Comparison of ENCODE assay signal across 8 mouse cellular contexts in the genomic region with DNA sequence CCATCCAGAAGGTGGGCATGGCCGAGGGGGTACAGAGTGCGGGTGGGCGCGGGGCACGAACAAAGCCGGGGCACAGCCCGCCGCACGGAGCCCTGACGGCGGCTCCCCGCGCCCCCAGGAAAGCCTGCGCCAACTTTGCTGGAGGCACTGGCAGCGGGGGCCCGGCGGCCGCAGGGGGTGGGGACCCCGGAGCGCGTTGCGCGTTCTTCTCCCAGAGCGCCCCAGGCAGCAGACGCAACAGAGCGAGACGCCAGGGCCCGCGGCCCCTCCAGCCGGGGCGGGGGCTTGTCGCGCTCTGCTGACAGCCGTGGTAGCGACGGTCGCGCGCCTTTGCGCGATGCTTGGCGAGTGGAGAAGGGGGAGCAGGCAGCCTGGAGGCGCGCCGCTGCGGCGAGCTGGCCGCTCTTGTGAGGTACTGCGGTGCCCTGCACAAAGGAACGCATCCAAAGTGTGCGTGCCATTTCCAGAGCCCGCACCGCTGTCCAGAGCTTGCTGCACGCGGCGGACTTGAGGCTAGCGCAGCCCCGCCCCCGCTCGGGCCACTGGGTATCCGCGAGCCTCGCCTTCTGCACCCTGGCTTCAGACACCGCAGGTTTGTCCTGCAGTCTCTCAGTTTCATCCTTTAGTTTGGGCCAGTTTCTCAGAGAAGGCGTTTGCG. TPM values are rescaled to one million over a fixed set of nuclear protein-coding genes. Genes with fewer than 3 reads are reported as not detected.
DNase-seq lines count a peak whose midpoint lies in the region; ATAC-seq and TF ChIP-seq lines count a peak whose summit lies in the region.

No protein-coding gene starts in this region.

- under 1% methylated on average over 60 of the region's 66 CpGs for WGBS in kidney, embryonic 16.5 days
- WGBS in liver, embryonic 12.5 days (ENCODE audit: insufficient replicate concordance) = under 1% methylated on average over 56 of the region's 66 CpGs
- under 1% methylated on average over 61 of the region's 66 CpGs for WGBS in stomach, postnatal 0 days

- peak overlapping the region; percentile 98 for H3K27ac ChIP-seq in cortical plate, adult 2 months (ENCODE audit: insufficient read depth, low read length)
- H3K27ac ChIP-seq in kidney, embryonic 16.5 days (ENCODE audit: low read length) = peak overlapping the region; percentile 92
- H3K27ac ChIP-seq in liver, embryonic 12.5 days = peak overlapping the region; percentile 92
- peak overlapping the region; percentile 94 for H3K27ac ChIP-seq in stomach, postnatal 0 days (replicated peaks)

- no peak for TF ChIP-seq CTCF in cortical plate, adult 2 months (IDR thresholded peaks at IDR 0.05; ENCODE audit: extremely low read depth, insufficient read depth, low read length)
- TF ChIP-seq CTCF in stomach, postnatal 0 days (IDR thresholded peaks at IDR 0.05; ENCODE audit: low read depth) = no peak

- peak overlapping the region; percentile 91 for H3K4me2 ChIP-seq in kidney, embryonic 16.5 days (replicated peaks; ENCODE audit: low read depth, low read length)
- H3K4me2 ChIP-seq in liver, embryonic 12.5 days = peak overlapping the region; percentile 97
- peak overlapping the region; percentile 97 for H3K4me2 ChIP-seq in stomach, postnatal 0 days (replicated peaks; ENCODE audit: low read depth)

- DNase-seq in 3T3-L1 (ENCODE audit: low read depth, low spot score) (peak; percentile 59), R1 (ENCODE audit: low read depth, low spot score) (peak; percentile 79)
- peak; percentile 15 to 32 for DNase-seq in gastrocnemius, postnatal 36 days
- DNase-seq in natural killer cell, adult 2 months (ENCODE audit: low spot score in 2 of 2) = peak; percentile 18 to 44
- DNase-seq in stomach, postnatal 0 days (ENCODE audit: low spot score) = peak; percentile 74

- H3K4me3 ChIP-seq in cortical plate, adult 2 months (ENCODE audit: insufficient read depth, low read length) = peak overlapping the region; percentile 97
- peak overlapping the region; percentile 98 for H3K4me3 ChIP-seq in kidney, embryonic 16.5 days (ENCODE audit: low read length)
- peak overlapping the region; percentile 96 for H3K4me3 ChIP-seq in liver, embryonic 12.5 days
- H3K4me3 ChIP-seq in stomach, postnatal 0 days (ENCODE audit: low read depth, low read length) = peak overlapping the region; percentile 94

- H3K9ac ChIP-seq in kidney, embryonic 16.5 days (replicated peaks; ENCODE audit: low read length) = peak overlapping the region; percentile 93
- peak overlapping the region; percentile 90 for H3K9ac ChIP-seq in liver, embryonic 12.5 days
- peak overlapping the region; percentile 88 for H3K9ac ChIP-seq in stomach, postnatal 0 days (ENCODE audit: low read length)

- intact Hi-C loops in gastrocnemius, postnatal 36 days (cut with DNase I) = loop anchor here (5.0 kb wide), 1 partner anchor 66 kb away; the partner anchor contains the start of gene Taf4

- H3K36me3 ChIP-seq in kidney, embryonic 16.5 days (ENCODE audit: insufficient read depth, low read length) = peaks cover 17% of the 10 kb centered on the region
- peaks cover 19% of the 10 kb centered on the region for H3K36me3 ChIP-seq in liver, embryonic 12.5 days
- H3K36me3 ChIP-seq in stomach, postnatal 0 days (ENCODE audit: control insufficient read depth, insufficient read depth, low read length) = peaks cover 8% of the 10 kb centered on the region; the same call in 1 of the 2 replicates

- no peak for TF ChIP-seq EP300 in stomach, postnatal 0 days (optimal IDR thresholded peaks at IDR 0.05)

- H3K27me3 ChIP-seq in kidney, embryonic 16.5 days (ENCODE audit: insufficient read depth, low read length) = no peaks in the 10 kb centered on the region
- H3K27me3 ChIP-seq in liver, embryonic 12.5 days (replicated peaks) = peaks cover 17% of the 10 kb centered on the region; the same call in 1 of the 2 replicates
- H3K27me3 ChIP-seq in stomach, postnatal 0 days (ENCODE audit: control insufficient read depth, insufficient read depth, low read length) = no peaks in the 10 kb centered on the region

- peaks cover 11% of the 10 kb centered on the region for H3K4me1 ChIP-seq in cortical plate, adult 2 months (ENCODE audit: control insufficient read depth, insufficient read depth, low read length)
- peaks cover 35% of the 10 kb centered on the region for H3K4me1 ChIP-seq in kidney, embryonic 16.5 days (ENCODE audit: insufficient read depth, low read length)
- peaks cover 38% of the 10 kb centered on the region for H3K4me1 ChIP-seq in liver, embryonic 12.5 days
- H3K4me1 ChIP-seq in stomach, postnatal 0 days (replicated peaks; ENCODE audit: control insufficient read depth, insufficient read depth) = 0 out of 2 replicates have a peak, but pooled peaks cover 3% of the 10 kb centered on the region

- no peaks in the 10 kb centered on the region; the same call in 1 of the 2 replicates for H3K9me3 ChIP-seq in kidney, embryonic 16.5 days (ENCODE audit: low read length)
- H3K9me3 ChIP-seq in liver, embryonic 12.5 days (replicated peaks) = no peaks in the 10 kb centered on the region
- H3K9me3 ChIP-seq in stomach, postnatal 0 days (ENCODE audit: control insufficient read depth, low read length) = no peaks in the 10 kb centered on the region

- peak; percentile 76 for ATAC-seq in kidney, embryonic 16.5 days (ENCODE audit: low FRiP score, low TSS enrichment)
- peak; percentile 11; the same call in 1 of the 2 replicates for ATAC-seq in liver, embryonic 12.5 days
- peak; percentile 45 for ATAC-seq in stomach, postnatal 0 days (ENCODE audit: low FRiP score, low TSS enrichment)

- no peak; the same call in 1 of the 2 replicates for TF ChIP-seq POLR2A in cortical plate, adult 2 months (IDR thresholded peaks at IDR 0.05; ENCODE audit: extremely low read depth, insufficient read depth, low read length)

RNA-seq across cellular contexts. Expression of gene Ss18l1, which starts 0.7 kb away (rescaled TPM):
- polyA plus RNA-seq in cortical plate, adult 2 months (2012; rRNA removed) = 30.9 and 33.8 TPM in 2 replicates
- 1 to 10 TPM; 1.2 to 2.1 TPM for total RNA-seq in gastrocnemius, postnatal 36 days (2021)
- polyA plus RNA-seq in kidney, embryonic 16.5 days (2015; fragmentation: Nextera tagmentation; extraction: Ambion mirVana) = 7.0 and 7.4 TPM in 2 replicates
- 1.3 and 1.6 TPM in 2 replicates for polyA plus RNA-seq in liver, embryonic 12.5 days (2016; fragmentation: Nextera tagmentation; extraction: Ambion mirVana)
- 1.4 TPM in 2 replicates for polyA plus RNA-seq in stomach, postnatal 0 days (2015; fragmentation: Nextera tagmentation; extraction: Ambion mirVana)

RNA-seq across cellular contexts. Expression of gene Psma7, which starts 0.8 kb away (rescaled TPM):
- polyA plus RNA-seq in cortical plate, adult 2 months (2012; rRNA removed) = 211 and 215 TPM in 2 replicates
- total RNA-seq in gastrocnemius, postnatal 36 days (2021) = 100 to 1,000 TPM; 117 to 131 TPM
- polyA plus RNA-seq in kidney, embryonic 16.5 days (2015; fragmentation: Nextera tagmentation; extraction: Ambion mirVana) = 619 and 638 TPM in 2 replicates
- 455 and 456 TPM in 2 replicates for polyA plus RNA-seq in liver, embryonic 12.5 days (2016; fragmentation: Nextera tagmentation; extraction: Ambion mirVana)
- polyA plus RNA-seq in stomach, postnatal 0 days (2015; fragmentation: Nextera tagmentation; extraction: Ambion mirVana) = 469 and 490 TPM in 2 replicates

RNA-seq across cellular contexts. Expression of gene Lsm14b, which starts 18.2 kb away (rescaled TPM):
- polyA plus RNA-seq in cortical plate, adult 2 months (2012; rRNA removed) = 78.0 and 80.6 TPM in 2 replicates
- total RNA-seq in gastrocnemius, postnatal 36 days (2021) = 10 to 100 TPM; 41.4 to 45.1 TPM
- polyA plus RNA-seq in kidney, embryonic 16.5 days (2015; fragmentation: Nextera tagmentation; extraction: Ambion mirVana) = 4.8 and 7.0 TPM in 2 replicates
- 2.4 and 2.7 TPM in 2 replicates for polyA plus RNA-seq in liver, embryonic 12.5 days (2016; fragmentation: Nextera tagmentation; extraction: Ambion mirVana)
- polyA plus RNA-seq in stomach, postnatal 0 days (2015; fragmentation: Nextera tagmentation; extraction: Ambion mirVana) = 3.8 and 3.9 TPM in 2 replicates

RNA-seq across cellular contexts. Expression of gene Mtg2, which starts 27.4 kb away (rescaled TPM):
- 27.4 and 28.4 TPM in 2 replicates for polyA plus RNA-seq in cortical plate, adult 2 months (2012; rRNA removed)
- 10 to 100 TPM; 12.3 to 16.9 TPM for total RNA-seq in gastrocnemius, postnatal 36 days (2021)
- 27.3 and 29.6 TPM in 2 replicates for polyA plus RNA-seq in kidney, embryonic 16.5 days (2015; fragmentation: Nextera tagmentation; extraction: Ambion mirVana)
- 17.6 and 18.0 TPM in 2 replicates for polyA plus RNA-seq in liver, embryonic 12.5 days (2016; fragmentation: Nextera tagmentation; extraction: Ambion mirVana)
- 13.9 and 14.0 TPM in 2 replicates for polyA plus RNA-seq in stomach, postnatal 0 days (2015; fragmentation: Nextera tagmentation; extraction: Ambion mirVana)

Comparison
In these comparisons a context has a peak if more than half of its experiments do, and no peak if none do; other contexts are left out.
1. Peak in every context shown above with its lines: DNase-seq, ATAC-seq, H3K4me3 ChIP-seq and H3K27ac ChIP-seq.
2. DNase-seq: peak in every context shown above with its lines; median percentile 79 in R1; 74 in stomach, postnatal 0 days; 59 in 3T3-L1; 31 in natural killer cell, adult 2 months; 24 in gastrocnemius, postnatal 36 days.
3. ATAC-seq: peak in every context shown above with its lines; median percentile 76 in kidney, embryonic 16.5 days; 45 in stomach, postnatal 0 days; 11 in liver, embryonic 12.5 days.